Mouse (Mus musculus) stomach, postnatal 0 days (tissue): ENCODE measurements around the gene Ccdc163.

Source experiments
- CTCF ChIP-seq: IDR thresholded peaks from 2 replicates; pipeline ENCODE4 v1.5.1; 2016; ENCODE audit warnings: antibody characterized with exemption, low read depth, mild to moderate bottlenecking, moderate library complexity
- EP300 ChIP-seq: optimal IDR thresholded peaks from 2 replicates; pipeline ENCODE3; 2016; ENCODE audit warnings: antibody characterized with exemption

DNA sequence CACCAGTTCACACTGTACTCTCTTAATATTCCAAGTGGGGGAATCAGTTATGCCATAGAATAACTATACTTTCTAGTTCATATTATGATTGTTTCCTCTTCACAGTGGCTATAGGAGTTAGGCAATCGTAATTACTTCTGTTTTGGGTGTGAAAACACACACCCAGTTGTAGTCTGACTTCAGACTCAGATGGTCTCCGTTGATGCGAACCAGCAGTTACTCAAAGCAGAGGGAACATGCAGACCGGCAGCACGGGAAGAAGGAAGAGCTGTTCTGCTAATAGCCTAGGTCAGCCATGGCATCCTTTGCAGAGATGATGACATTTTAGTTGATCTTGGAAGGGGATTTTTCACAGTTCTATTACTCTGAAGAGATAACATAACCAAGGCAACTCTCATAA, 60.2 kb downstream of the Ccdc163 start:
- TF ChIP-seq CTCF (no peak), EP300 (no peak)
